Mouse (Mus musculus) layer of hippocampus, adult 8-10 months (tissue): ENCODE data around the gene Adam23. TPM values are rescaled to one million over a fixed set of nuclear protein-coding genes. Genes with fewer than 3 reads are reported as not detected.
"Not testable (repeated sequence)": the region's sequence is repeated elsewhere in the genome, so short reads cannot be mapped to it uniquely, and the experiment has no call there.

Source experiments
- DNase-seq, 2 experiments: peaks; one replicate each; pipeline ENCODE4 v3.0.0; 2022; ENCODE audit warnings: low spot score in 2 of 2
- total RNA-seq, 4 experiments: library from RNA; stranded (reverse); gene quantifications; 2 replicates each; pipeline ENCODE4 v1.2.4; 2022

Gene Adam23
- total RNA-seq, 4 experiments from 2014 or later, result 136 to 152 (median 147) TPM

DNA sequence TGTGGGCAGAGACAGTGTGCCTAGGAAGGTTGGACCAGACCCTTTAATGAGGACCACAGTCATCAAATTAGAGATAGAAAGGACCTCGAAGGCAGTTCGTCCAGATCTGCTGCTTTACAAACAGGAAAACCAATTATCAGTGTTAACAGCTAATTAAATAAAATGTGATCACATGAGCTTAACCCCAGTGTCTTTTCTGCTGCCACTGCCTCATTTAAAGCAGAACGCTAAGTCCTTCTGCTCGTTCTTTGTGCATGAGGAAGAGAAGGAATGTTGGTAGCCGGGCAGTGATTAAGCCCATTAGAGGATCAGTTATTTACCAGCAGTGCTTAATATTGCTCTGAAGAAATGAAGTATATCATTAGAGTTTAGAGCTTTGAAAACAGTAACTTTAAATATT is 131.1 kb downstream of the Adam23 start:
- DNase-seq, result no peak

DNA sequence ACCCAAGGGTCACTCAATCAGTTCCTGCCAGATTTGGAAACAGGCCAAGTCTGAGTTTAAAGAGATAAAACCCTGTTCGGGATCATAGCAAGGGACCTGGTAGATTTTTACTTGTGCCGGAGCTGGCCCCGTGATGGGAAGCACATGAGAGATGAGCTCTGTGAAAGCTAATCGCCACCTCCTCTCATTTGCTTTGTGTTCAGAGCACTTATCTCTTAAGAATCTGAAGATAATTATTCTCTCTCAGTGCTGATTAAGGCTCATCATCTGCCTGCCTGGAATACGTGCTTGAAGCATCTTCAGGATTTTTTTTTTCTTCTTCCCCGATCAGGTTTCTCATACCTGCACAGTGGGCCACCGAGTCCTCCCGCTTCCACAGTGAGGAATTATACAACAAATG is 133.5 kb downstream of the Adam23 start:
- DNase-seq, result no peak

DNA sequence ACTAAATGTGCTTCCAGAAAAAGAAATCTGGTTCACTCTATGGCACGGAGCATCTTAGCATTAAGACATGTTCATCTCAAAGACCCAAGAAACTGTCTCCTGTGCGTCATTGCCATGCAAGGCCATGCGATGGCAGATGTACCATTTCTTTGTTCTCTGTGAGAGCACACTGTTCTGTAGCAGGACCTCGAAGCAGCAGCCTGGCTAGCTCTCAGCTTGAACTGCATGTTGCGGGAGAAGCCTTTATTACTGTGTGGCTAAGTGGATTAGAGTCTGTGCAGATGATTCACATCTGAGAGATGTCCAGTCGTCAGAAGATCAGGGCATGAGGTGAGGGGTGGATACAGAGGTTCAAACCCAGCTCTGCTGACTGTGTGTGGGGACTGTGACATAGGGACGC is 141.2 kb downstream of the Adam23 start:
- no peak for DNase-seq

DNA sequence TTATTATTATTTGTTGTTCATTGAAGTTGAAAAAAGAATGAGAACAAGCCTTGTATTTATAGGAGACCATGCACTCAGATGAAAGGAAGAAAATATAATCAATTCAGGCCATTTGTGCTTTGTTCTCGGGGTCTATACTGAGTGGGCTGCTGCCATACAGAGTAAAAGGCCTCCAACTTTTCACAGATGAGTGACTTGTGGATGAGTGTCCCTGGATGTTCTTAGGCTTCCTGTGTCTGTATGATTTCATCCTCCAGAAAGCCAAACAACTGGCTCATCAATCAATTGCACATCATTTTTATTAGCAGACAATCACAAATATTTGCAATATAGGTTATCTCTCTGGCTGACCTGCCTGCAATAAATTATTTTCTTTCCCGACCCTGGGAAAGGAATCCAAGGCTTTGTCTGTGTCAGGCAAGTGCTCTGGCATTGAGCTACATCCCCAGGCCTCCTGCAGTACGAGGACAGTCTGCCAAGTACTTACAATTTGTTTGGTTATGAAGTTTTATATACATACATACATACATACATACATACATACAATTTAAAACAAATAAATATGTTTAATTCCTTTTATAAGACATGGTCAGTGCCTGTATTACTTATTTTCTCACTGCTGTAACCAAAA is 158.3 kb downstream of the Adam23 start:
- DNase-seq, result no peak

DNA sequence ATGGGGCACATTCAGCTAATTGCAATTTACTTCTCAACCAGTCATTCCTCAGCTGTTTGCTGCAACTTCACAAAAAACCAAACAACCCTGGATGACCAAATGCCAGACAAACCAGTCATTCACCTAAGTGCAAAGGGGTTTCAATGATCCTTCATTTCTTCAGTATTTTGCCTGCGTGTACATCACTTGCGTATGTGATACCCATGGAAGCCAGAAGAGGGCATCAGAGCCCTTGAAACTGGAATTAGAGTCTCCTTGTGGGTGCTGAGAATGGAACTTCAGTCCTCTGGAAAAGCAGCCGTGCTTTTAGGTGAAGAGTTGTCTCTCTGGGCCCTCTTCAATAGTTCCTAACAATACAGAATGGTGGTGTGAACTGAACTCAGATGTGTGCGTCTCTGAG is 163.9 kb downstream of the Adam23 start:
- DNase-seq, result no peak

DNA sequence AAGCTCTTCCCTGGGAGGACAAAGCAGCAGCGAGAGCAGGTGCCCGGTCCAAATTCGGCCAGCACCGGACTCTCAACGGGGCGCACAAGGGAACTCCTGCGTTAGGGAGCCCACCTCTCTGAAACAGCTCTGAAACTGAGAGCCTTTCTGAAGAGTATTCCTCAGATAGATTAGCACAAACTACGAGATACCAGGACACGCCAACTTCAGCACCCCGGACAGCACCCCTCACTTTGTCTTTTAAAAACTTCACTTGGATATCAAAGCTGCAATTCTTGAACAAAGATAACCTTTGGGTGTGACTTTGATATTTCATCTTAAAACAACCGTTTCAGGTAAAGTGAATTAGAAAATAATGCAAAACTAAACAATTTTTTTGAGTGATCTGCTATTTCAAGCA is 168.9 kb downstream of the Adam23 start:
- no peak for DNase-seq

DNA sequence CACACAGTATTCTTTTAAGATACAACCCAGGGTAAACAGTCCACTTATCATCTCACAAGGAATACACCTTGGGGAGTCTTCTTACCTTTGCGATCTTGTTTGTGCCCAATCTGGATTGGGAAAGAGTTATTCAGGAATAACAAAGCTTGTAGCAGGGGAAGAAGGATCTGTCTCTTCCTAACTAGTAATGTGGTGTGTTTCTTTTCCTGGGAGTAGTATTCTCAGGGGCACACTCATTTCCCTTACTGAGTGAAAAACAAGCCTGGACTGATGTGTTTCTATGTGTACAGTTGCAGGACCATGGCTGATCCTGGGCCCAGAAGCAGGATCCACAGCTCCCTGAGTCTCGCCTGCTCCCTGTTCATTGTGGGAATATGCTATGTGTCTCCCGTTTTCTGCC is 170.0 kb downstream of the Adam23 start, which contains the start of gene Gm39653:
Gene Gm39653 (plus strand): TSS at position 301 of the 400 bp plus-strand sequence.
- DNase-seq, result no peak

DNA sequence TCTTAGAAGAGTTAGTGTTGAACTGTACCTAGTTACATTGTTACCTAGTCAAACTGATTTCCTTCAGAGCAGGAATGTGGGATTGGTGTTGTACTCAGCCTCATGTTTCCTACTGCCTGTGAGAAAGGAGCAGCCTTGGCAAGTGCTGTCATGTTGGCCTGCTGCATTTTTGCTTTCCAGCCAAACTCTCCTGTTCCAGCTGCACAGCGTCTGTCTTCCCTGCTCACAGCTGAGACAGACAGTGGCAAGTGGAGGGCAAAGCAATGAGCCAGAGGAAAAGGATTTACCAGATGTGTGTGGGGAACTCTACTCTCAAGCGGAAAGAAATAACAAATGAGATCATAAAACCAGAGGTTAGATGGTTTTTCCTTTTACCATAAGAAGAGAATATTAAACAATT is 182.5 kb downstream of the Adam23 start:
- no peak for DNase-seq

DNA sequence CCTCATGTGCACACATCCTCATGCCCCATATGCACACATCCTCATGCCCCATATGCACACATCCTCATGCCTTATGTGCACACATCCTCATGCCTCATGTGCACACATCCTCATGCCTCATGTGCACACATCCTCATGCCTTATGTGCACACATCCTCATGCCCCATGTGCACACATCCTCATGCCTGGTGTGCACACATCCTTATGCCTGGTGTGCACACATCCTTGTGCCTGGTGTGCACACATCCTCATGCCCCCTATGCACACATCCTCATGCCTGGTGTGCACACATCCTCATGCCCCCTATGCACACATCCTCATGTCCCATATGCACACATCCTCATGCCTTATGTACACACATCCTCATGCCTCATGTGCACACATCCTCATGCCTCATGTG is 184.7 kb downstream of the Adam23 start:
- not testable (repeated sequence) for DNase-seq

DNA sequence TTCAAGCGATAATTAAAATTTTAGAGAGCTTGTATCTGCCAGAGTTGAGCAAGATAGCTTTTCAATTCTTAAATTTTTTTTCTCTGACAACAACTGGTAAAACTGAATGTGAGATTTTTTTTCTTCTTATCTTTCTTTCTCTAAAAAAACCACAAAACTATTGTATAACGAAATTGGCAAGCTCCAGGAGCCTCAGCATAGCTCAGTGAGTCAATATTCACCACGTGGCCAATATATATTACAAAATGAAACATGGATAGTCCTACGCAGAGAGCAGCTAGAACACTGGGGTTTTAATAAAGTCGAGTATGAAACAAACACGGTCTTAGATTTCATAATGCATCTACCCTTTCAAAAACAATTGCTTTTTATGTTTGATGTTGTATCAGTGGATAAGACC is 194.2 kb downstream of the Adam23 start:
- no peak for DNase-seq

Other genes starting within 250 kb of the Adam23 start
- gene Gpr1, start 231.3 kb upstream of the Adam23 start, total RNA-seq, result under 1 TPM; 0.31 to 0.74 (median 0.67) TPM
- 10 to 100 TPM; 11.0 to 17.9 (median 15.7) TPM for gene Zdbf2, start 172.6 kb upstream of the Adam23 start, total RNA-seq
- not detected for gene Gm39653, start 170.1 kb downstream of the Adam23 start, total RNA-seq
- gene Dytn, start 241.0 kb downstream of the Adam23 start, total RNA-seq, result not detected